Mouse (Mus musculus): ENCODE data around the gene Bcl7b. TPM values are rescaled to one million over a fixed set of nuclear protein-coding genes. Genes with fewer than 3 reads are reported as not detected.
A peak's percentile ranks its signal among the peaks of the same experiment; 100 is the strongest.

The Bcl7b gene
- total RNA-seq, 2 experiments from 2014 or later = 34.1 to 38.3 TPM

DNA sequence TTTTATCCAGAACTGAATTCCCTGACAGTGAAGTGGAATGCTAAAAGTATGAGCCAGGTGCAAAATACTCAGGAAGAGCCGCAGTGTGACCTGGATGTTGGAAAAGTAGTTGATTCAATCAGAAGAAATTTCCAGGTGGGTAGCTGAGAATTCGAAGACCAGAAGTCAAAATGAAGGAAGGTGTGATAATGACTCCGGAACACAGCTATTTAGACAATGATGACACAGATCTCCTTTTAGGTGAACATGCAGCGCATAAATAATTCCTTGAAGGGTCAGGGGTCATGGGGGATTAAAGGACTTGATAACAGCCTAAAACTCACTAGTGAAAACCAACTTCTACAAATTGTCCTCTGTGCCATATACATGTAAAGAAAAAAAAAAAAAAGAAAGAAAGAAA, 614 bp upstream of the Bcl7b start:
- no peak for DNase-seq (ENCODE audit: low spot score in 2 of 2)

GRCm38 (mm10) chr5:135169479-135169878, 1.4 kb downstream of the Bcl7b start:
- DNase-seq (ENCODE audit: low spot score in 2 of 2) = no peak

DNA sequence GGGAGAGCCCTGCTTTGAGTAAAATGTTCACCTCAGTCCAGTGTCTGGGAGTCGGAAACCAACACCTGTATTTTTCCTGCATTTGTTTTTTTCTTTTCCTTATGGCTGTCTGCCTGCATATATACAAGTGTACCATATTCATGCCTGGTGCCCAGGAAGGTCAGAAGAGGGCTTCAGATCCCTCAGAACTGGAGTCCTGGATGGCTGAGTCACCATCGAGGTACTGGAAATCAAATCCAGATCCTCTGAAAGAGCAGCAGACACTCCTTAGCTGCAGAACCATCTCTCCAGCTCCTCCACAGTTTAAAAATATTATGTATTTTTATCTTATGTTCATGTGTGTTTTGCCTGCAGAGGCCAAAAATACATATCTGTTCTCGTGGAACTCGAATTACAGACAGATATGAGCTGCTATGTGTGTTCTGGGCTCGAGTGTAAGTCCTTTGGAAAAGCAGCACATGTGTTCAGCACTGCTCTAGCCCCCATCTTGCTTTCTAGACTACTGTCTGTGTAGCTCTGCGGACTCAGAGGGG, 3.7 kb downstream of the Bcl7b start:
- no peak for DNase-seq (ENCODE audit: low spot score in 2 of 2)

GRCm38 (mm10) chr5:135172986-135173385, 4.9 kb downstream of the Bcl7b start:
- DNase-seq (ENCODE audit: low spot score in 2 of 2) = no peak

- no peak for DNase-seq (ENCODE audit: low spot score in 2 of 2)
These were observed 7.0 kb downstream of the Bcl7b start for GRCm38 (mm10) chr5:135175086-135175485.

DNA sequence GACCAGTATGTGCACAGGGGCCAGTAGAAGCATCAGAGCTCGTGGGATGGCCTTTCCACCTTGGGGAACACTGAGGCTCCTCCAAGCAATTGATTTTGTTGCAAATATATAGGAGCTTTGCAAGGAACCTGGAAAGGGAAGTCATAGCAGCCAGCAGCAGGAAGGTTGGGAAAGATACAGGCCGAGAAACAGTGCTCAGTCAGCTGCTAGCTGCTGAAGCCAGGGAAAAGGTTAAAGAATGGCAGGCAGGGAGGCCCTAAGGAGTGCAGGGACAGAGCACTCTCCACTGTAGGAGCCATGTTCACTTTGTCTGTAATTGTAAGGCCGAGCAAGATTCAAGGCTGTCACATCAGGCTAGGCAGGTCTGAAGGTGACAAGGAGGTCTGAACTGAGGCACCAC, 10.4 kb downstream of the Bcl7b start:
- DNase-seq (ENCODE audit: low spot score in 2 of 2) = no peak

GRCm38 (mm10) chr5:135178996-135179395, 10.9 kb downstream of the Bcl7b start:
- DNase-seq (ENCODE audit: low spot score in 2 of 2) = peak in 1 of 2 experiments; percentile 35

DNA sequence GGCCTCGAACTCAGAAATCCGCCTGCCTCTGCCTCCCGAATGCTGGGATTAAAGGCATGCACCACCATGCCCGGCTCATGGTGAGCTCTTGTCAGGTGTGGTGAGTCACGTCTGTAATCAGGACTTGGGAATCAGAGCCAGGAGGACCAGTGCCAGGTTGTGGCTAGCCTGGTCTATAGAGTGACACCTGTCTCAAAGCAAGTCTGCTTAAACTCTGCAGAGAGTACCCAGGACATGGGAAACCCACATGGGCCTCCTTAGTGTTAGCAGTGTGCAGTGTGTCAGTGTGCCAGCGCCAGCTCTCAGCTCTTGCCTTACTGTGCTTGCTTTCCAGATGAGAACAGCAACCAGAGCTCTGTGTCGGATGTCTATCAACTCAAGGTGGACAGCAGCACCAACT, 11.5 kb downstream of the Bcl7b start:
- DNase-seq (ENCODE audit: low spot score in 2 of 2) = no peak

GRCm38 (mm10) chr5:135180796-135181195, 12.7 kb downstream of the Bcl7b start:
- DNase-seq (ENCODE audit: low spot score in 2 of 2) = no peak

- DNase-seq (ENCODE audit: low spot score in 2 of 2) = no peak
These were observed 13.7 kb downstream of the Bcl7b start for GRCm38 (mm10) chr5:135181776-135182175.

DNA sequence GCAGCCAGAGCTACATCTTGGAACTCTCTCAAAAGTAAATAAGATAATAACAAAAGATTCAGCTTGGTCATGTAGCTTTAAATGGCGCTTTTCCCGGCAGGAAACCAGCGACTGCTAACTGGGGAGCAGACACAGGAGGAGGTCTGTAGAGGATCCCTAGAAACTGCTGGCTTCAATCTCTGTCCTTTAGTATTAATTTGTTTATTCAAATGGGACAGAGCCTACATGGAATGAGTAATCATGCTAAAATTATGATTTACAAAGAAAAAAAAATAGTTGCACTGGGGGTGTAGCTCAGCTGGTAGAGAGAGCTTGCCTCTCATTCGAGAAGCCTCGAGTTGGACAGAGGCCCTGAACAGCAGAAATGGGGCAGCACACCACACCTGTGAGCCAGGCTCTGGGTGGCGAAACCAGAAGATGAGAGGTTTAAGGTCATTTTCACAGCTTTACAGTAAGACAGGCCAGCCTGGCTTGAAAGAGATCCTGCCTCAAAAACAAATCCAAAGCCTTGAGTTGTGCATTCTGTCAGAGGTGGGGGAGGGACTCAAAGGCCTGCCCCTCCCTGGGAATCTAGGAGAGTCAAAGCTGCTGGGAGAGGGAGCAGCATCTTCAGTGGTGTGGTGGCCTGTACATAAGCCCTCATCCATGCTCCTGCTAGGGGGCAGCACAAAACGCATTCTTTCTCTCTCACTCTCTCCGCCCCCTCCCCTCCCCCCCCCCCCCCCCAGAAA, 15.2 kb downstream of the Bcl7b start:
- DNase-seq (ENCODE audit: low spot score in 2 of 2) = peak; percentile 30 to 53

- DNase-seq (ENCODE audit: low spot score in 2 of 2) = no peak
These were observed 16.9 kb downstream of the Bcl7b start for GRCm38 (mm10) chr5:135185016-135185415.

DNA sequence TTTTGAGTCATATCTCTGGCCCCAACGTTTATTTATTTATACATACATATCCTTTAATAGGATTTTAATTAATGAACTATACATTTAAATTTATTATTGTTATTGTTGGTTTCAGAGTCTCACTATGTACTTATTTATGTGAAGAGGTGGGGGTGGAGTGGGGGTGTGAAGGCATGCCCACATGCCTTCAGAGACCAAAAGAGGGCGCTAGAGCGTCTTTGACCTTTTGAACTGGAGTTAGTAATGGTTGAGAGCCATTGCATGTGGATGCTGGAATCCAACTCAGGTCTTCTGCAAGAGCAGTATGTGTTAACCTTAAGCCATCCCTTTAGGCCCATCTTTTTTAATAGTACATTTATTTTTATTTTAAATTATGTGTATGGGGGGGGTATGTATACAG, 17.5 kb downstream of the Bcl7b start:
- DNase-seq (ENCODE audit: low spot score in 2 of 2) = no peak

- DNase-seq (ENCODE audit: low spot score in 2 of 2) = no peak
These were observed 18.1 kb downstream of the Bcl7b start for GRCm38 (mm10) chr5:135186231-135186620.

- DNase-seq (ENCODE audit: low spot score in 2 of 2) = peak; percentile 98
These were observed 18.7 kb downstream of the Bcl7b start, which contains the start of gene Baz1b for GRCm38 (mm10) chr5:135186621-135187348. Gene Baz1b, plus strand, starts transcription at chr5:135187264.

- DNase-seq (ENCODE audit: low spot score in 2 of 2) = peak in 1 of 2 experiments; percentile 42
These were observed 19.5 kb downstream of the Bcl7b start for GRCm38 (mm10) chr5:135187349-135188213.

- no peak for DNase-seq (ENCODE audit: low spot score in 2 of 2)
These were observed 20.1 kb downstream of the Bcl7b start for GRCm38 (mm10) chr5:135188214-135188554.

GRCm38 (mm10) chr5:135189281-135190022, 21.4 kb downstream of the Bcl7b start:
- DNase-seq (ENCODE audit: low spot score in 2 of 2) = no peak

DNA sequence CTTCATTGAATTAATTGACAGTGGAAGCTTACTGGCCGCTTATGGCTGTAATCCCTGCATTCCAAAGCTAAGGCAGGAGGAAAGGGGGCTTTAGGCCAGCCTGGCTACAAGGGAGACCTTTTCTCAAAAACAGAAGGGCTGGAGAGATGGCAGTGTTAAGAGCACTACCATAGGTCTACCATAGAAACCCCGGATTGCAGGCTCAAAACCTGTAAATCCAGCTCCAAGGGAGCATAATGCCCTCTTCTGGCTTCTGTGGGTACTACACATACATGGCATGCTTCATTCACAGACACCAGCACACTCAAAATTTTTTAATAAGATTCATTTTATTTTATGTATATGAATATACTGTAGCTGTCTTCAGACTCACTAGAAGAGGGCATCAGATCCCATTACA, 23.5 kb downstream of the Bcl7b start:
- peak; percentile 65 to 80 for DNase-seq (ENCODE audit: low spot score in 2 of 2)

GRCm38 (mm10) chr5:135192431-135192830, 24.3 kb downstream of the Bcl7b start:
- no peak for DNase-seq (ENCODE audit: low spot score in 2 of 2)

- DNase-seq (ENCODE audit: low spot score in 2 of 2) = no peak
These were observed 28.3 kb downstream of the Bcl7b start for GRCm38 (mm10) chr5:135196367-135196766.

Measured in layer of hippocampus, postnatal 14 days (tissue).